Mouse (Mus musculus): ENCODE results near the gene Zdhhc6.

The Zdhhc6 gene

GRCm38 (mm10) chr19:55315452-55316108, at the start of gene Zdhhc6:
Zdhhc6 (minus strand) TSS chr19:55316032.
- peak; percentile 69 to 84 for DNase-seq

- DNase-seq, result no peak
Measured at GRCm38 (mm10) chr19:55362606-55363005, 46.8 kb upstream of the Zdhhc6 start.

GRCm38 (mm10) chr19:55350673-55351378, 35.0 kb upstream of the Zdhhc6 start:
- DNase-seq, result no peak

GRCm38 (mm10) chr19:55348187-55348586, 32.4 kb upstream of the Zdhhc6 start:
- DNase-seq, result no peak

- no peak for DNase-seq
Measured at GRCm38 (mm10) chr19:55343274-55343673, 27.4 kb upstream of the Zdhhc6 start.

- DNase-seq, result no peak
Measured at GRCm38 (mm10) chr19:55342423-55342822, 26.6 kb upstream of the Zdhhc6 start.

- no peak for DNase-seq
Measured at GRCm38 (mm10) chr19:55341377-55341776, 25.5 kb upstream of the Zdhhc6 start.

- DNase-seq, result no peak
Measured at GRCm38 (mm10) chr19:55340521-55340920, 24.7 kb upstream of the Zdhhc6 start.

GRCm38 (mm10) chr19:55337664-55338063, 21.8 kb upstream of the Zdhhc6 start:
- no peak for DNase-seq

- DNase-seq, result no peak
Measured at GRCm38 (mm10) chr19:55337066-55337465, 21.2 kb upstream of the Zdhhc6 start.

GRCm38 (mm10) chr19:55336441-55336840, 20.6 kb upstream of the Zdhhc6 start:
- no peak for DNase-seq

GRCm38 (mm10) chr19:55335881-55336280, 20.0 kb upstream of the Zdhhc6 start:
- no peak for DNase-seq

- DNase-seq, result peak in 1 of 2 experiments; percentile 48
Measured at GRCm38 (mm10) chr19:55332641-55333268, 16.9 kb upstream of the Zdhhc6 start.

GRCm38 (mm10) chr19:55331776-55332175, 15.9 kb upstream of the Zdhhc6 start:
- DNase-seq, result no peak

- no peak for DNase-seq
Measured at GRCm38 (mm10) chr19:55327510-55327909, 11.7 kb upstream of the Zdhhc6 start.

GRCm38 (mm10) chr19:55322604-55323003, 6.8 kb upstream of the Zdhhc6 start:
- no peak for DNase-seq

GRCm38 (mm10) chr19:55319521-55319920, 3.7 kb upstream of the Zdhhc6 start:
- no peak for DNase-seq

GRCm38 (mm10) chr19:55319036-55319435, 3.2 kb upstream of the Zdhhc6 start:
- no peak for DNase-seq

- no peak for DNase-seq
Measured at GRCm38 (mm10) chr19:55316901-55317300, 1.1 kb upstream of the Zdhhc6 start.

GRCm38 (mm10) chr19:55316109-55316714, 380 bp upstream of the Zdhhc6 start, which contains the start of gene Vti1a:
Vti1a (plus strand) TSS chr19:55316295.
- peak; percentile 65 to 78 for DNase-seq

- no peak for DNase-seq
Measured at GRCm38 (mm10) chr19:55313649-55314048, 2.2 kb downstream of the Zdhhc6 start.

GRCm38 (mm10) chr19:55311874-55312273, 4.0 kb downstream of the Zdhhc6 start:
- no peak for DNase-seq

- DNase-seq, result no peak
Measured at GRCm38 (mm10) chr19:55305024-55305423, 10.8 kb downstream of the Zdhhc6 start.
